Mouse (Mus musculus): ENCODE measurements around the gene Mia. TPM values are rescaled to one million over a fixed set of nuclear protein-coding genes. Genes with fewer than 3 reads are reported as not detected.
A peak's percentile ranks its signal among the peaks of the same experiment; 100 is the strongest.

Mia gene
- under 1 TPM in 1 of 2 experiments, not detected in 1; 0.60 TPM for total RNA-seq (2021)
- long read RNA-seq, experiment 1 = 0 reads
- long read RNA-seq, experiment 2 = 0 reads

- DNase-seq (ENCODE audit: low spot score in 2 of 2) = no peak
These were observed at the start of gene Mia, which contains the start of gene Gm21983 for GRCm38 (mm10) chr7:27180837-27181695. TSS of gene Mia (minus strand) at chr7:27181157. TSS of gene Gm21983 (minus strand) at chr7:27181086.

- no peak for DNase-seq (ENCODE audit: low spot score in 2 of 2)
These were observed 47.9 kb upstream of the Mia start for GRCm38 (mm10) chr7:27228865-27229264.

- peak; percentile 84 to 86 for DNase-seq (ENCODE audit: low spot score in 2 of 2)
These were observed 47.4 kb upstream of the Mia start, which contains the start of gene Itpkc for GRCm38 (mm10) chr7:27228281-27228821. TSS of gene Itpkc (minus strand) at chr7:27228661.

DNA sequence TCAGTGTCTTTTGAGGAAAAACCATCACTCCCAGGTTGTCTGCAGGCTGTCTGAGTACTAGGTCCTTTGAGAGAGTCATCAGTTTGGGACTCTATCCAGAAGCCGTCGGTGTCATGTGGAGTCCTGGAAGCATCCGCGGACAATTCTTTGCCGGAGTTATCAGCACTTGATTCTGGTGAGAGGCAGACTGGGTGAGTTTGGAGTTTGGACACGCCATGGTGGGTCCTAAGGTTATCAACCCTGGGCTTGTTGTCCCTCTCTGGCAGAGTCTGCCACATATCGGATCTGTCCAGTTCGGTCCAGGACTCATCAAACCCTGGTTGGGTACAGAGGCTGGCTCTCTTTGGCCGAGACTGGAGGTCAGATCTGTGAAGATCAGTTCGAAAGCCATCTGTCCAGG is 46.7 kb upstream of the Mia start:
- DNase-seq (ENCODE audit: low spot score in 2 of 2) = peak in 1 of 2 experiments; percentile 38

GRCm38 (mm10) chr7:27227276-27227675 is 46.3 kb upstream of the Mia start:
- DNase-seq (ENCODE audit: low spot score in 2 of 2) = no peak

DNA sequence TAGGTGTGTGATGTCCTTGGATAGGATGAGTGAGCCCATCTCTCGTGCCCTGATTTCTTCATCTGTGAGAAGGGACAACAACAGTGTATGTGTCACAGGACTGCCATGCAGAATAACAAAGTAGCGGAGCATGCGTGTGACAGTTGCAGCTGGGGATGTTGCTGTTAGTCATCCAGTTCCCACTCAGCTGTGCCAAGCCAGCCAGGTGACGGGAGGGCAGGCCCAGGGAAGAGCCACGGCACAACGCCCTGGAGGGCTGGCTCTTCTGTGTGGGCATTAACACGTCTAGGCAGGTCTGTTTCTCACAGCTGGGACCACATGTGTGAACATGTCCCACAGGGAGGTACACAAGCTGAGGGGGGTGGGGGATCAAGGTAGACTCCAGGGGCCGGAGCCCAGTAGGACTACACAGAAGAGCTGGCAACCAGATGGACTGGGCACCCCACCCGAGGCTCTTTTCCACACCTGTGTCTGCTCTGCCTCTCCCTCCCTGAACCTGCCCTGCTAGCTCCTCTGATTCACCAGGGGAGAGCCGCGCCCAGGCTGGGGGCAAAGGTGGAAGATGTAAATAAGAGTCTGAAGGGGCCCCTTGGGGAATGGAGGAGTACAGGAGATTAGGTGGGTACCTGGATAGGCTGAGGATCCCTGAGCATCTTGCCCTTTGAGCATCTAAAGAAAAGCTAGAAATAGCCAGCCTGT is 44.1 kb upstream of the Mia start:
- peak; percentile 36 to 49 for DNase-seq (ENCODE audit: low spot score in 2 of 2)

- no peak for DNase-seq (ENCODE audit: low spot score in 2 of 2)
These were observed 41.6 kb upstream of the Mia start for GRCm38 (mm10) chr7:27222538-27222937.

GRCm38 (mm10) chr7:27221939-27222338 is 41.0 kb upstream of the Mia start:
- no peak for DNase-seq (ENCODE audit: low spot score in 2 of 2)

DNA sequence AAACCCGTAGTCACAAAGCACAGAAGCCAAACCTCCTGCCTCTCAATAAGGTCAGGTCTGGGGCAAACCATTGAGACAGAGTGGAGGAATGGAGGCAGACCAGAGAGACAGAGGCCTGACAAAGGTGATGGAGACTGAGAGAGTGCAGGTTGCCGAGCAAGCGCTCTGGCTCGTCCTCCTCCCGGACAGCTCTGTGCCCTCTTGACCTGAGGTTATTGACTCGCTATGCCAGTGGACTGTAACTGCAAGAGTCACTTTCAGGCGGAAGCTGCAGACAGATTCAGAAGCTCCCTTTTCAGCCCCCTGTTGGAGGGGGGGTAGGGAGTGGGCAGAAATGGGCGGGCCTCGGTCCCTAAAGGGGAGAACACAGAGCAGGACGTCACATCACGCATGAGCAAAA is 39.0 kb upstream of the Mia start:
- no peak for DNase-seq (ENCODE audit: low spot score in 2 of 2)

GRCm38 (mm10) chr7:27218586-27218985 is 37.6 kb upstream of the Mia start:
- DNase-seq (ENCODE audit: low spot score in 2 of 2) = no peak

DNA sequence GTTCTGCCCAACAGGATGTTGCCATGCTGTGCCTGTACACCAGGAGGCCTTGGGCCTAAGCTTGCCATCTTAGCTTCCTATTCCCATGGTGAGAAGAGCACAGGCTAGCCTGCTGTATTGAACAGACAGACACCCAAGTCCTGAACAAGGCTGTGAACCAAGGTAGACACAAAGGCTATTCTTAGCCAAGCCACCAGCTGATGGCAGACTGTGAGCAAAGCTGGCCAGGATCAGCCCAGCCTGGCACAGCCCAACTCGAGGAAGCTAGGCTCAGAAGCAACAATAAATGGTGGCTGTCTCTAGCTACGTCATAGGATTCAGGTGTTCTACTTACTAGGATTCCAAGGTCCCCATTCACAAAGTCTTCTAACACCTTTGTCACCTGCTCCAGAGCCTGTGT is 31.7 kb upstream of the Mia start:
- DNase-seq (ENCODE audit: low spot score in 2 of 2) = no peak

- no peak for DNase-seq (ENCODE audit: low spot score in 2 of 2)
These were observed 22.9 kb upstream of the Mia start for GRCm38 (mm10) chr7:27203730-27204449.

DNA sequence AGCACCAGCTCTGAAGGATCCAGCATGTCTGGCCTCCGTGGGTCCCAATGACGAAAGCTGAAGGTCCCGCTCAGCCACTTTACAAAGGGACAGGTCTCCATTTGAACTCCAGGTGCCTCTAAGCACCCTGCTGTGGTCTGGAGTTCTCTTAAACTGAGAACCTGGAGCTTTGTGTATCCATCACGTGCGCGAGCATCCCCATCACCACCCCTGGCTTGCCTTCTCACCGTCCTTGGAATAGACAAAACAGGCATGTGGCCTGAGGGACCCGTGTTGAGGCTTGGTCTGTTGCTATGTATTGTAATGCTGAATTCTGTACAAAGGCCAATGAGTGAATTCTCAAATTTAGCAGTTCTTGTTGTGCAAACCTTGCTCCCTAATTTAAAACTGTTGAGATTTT is 17.8 kb upstream of the Mia start:
- no peak for DNase-seq (ENCODE audit: low spot score in 2 of 2)

DNA sequence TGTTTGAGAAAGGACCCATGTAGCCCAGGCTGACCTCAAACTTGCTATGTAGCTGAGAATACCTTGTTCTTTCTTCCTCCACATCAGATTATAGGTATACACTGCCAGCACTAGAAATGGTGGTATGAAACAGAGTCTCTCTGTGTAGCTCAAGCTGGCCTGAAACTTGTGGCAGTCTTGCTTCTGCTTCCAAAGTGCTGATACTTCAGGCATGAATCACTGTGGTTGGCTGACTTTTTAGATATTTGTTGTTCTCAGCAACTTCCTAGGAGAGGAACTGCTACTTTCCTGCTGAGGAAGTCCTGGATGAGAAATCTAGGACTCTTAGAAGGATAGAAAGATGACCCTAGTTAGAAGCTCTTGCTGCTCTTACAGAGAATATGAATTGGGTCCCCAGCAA is 17.4 kb upstream of the Mia start:
- DNase-seq (ENCODE audit: low spot score in 2 of 2) = no peak

DNA sequence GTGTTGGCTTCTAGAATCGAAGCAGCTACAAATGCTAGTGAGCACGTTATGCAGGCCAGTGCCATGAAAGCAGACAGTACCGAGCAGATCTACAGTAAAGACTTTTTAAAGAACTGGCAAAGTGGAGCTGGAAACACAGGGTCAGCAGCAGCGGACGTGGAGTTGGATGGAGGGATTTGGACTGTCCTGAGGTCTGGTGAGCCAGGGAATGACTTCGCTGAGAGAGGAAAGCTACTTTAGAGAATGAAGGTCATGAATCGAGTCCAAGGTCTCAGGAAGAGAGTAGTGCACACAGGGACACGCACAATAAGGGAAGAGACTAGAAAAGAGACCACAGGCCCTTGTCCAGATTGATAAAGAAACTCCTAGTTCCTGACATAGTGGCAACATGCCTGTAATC is 16.7 kb upstream of the Mia start:
- peak in 1 of 2 experiments; percentile 42 for DNase-seq (ENCODE audit: low spot score in 2 of 2)

DNA sequence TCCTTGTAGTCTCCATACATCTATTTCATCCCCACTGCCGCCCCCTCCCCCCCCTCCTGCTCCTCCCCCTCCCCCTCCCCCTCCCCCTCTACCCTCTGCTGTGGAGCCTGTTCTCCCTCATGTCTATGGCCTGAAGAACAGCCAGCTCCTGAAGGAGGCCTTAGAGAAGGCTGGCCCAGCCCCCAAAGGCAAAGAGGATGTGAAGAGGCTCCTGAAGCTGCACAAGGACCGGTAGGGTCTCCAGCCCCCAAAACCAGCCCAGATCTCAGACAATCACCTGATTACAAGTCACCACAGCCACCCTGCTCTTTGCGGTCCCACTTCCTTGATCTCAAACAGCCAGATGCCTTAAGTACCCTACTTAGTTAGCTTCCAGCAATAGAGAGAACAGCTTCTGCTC is 16.2 kb upstream of the Mia start:
- DNase-seq (ENCODE audit: low spot score in 2 of 2) = no peak

GRCm38 (mm10) chr7:27195681-27196611 is 15.0 kb upstream of the Mia start, which contains the start of the genes BC024978 and Snrpa:
TSS of gene BC024978 (plus strand) at chr7:27195781.
TSS of gene Snrpa (minus strand) at chr7:27196271.
- peak; percentile 85 for DNase-seq (ENCODE audit: low spot score in 2 of 2)

DNA sequence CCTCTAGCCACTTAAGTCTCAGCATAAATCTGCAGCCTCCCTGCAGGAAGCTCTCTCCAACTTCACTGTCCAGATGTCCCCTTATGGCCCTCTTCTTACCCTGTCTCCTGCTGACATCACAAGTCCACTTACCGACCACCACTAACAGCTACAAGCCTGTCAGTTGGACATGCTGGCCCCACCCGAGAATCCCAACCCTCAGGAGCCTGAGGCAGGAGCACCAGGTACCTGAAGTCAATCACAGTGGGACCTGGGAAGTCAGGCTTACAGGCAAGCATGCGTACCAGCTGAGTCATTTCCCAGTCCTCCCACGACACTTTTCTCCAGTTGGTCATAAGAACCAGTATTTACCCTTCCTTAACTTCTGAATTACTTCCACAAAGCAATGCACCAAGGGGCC is 12.8 kb upstream of the Mia start:
- DNase-seq (ENCODE audit: low spot score in 2 of 2) = no peak

DNA sequence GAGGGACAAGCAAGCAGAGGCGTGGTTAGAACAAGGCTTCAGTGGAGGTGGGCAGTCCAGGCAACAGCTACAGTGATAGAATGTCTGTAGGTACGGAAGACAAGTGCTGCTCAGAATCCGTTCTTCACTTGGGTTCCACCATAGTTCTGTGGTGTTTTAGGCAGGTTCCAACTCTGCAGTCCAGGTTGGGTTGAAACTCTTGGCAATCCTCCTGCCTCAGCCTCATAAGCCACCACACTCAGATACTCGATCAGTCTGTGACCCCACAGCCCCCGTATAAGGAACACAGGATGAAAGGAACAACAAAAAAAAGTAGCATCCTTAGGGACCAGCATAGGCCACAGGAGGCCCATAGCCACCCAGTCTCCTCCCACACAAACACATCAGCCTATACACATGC is 11.5 kb upstream of the Mia start:
- DNase-seq (ENCODE audit: low spot score in 2 of 2) = no peak
